Mouse (Mus musculus) MEL (cell line): ENCODE data around the gene Mthfs. TPM values are rescaled to one million over a fixed set of nuclear protein-coding genes. Genes with fewer than 3 reads are reported as not detected.

Experiments
- DNase-seq: peaks from one replicate; pipeline ENCODE4 v3.0.0; 2011; ENCODE audit warnings: low read depth, low spot score
- H3K27ac ChIP-seq: 2 replicates; pipeline ENCODE4 v1.5.1; 2012; ENCODE audit warnings: low read depth, mild to moderate bottlenecking, control low read depth, low read length, moderate library complexity; ENCODE audit not compliant: control insufficient read depth
- H3K27me3 ChIP-seq, 2 experiments: fragments of 150-350 bp in 1 of 2; sonication (generic) in 1 of 2; 2 replicates each; pipeline ENCODE4 v1.6.1; 2012; ENCODE audit warnings: low read length in 2 of 2, mild to moderate bottlenecking in 2 of 2, improper control_type of control experiment in 1 of 2, moderate library complexity in 1 of 2; ENCODE audit not compliant: insufficient read depth in 2 of 2, control insufficient read depth in 1 of 2
- H3K36me3 ChIP-seq, 2 experiments: 2 replicates each; pipeline ENCODE4 v1.6.1; 2012 to 2014; ENCODE audit warnings: low read length in 2 of 2, improper control_type of control experiment in 1 of 2, inconsistent platforms in 1 of 2, mild to moderate bottlenecking in 1 of 2; ENCODE audit not compliant: insufficient read depth in 2 of 2, control insufficient read depth in 1 of 2
- H3K4me1 ChIP-seq, 2 experiments: fragments of 150-350 bp in 1 of 2; sonication (generic) in 1 of 2; 2 replicates each; pipeline ENCODE4 v1.6.1; 2012; ENCODE audit warnings: low read length in 2 of 2, improper control_type of control experiment in 1 of 2, mild to moderate bottlenecking in 1 of 2; ENCODE audit not compliant: insufficient read depth in 2 of 2, control insufficient read depth in 1 of 2
- H3K4me3 ChIP-seq, 2 experiments: fragments of 150-350 bp in 1 of 2; sonication (generic) in 1 of 2; 2 replicates each; pipeline ENCODE4 v1.5.1; 2012; ENCODE audit warnings: low read depth in 2 of 2, low read length in 2 of 2, mild to moderate bottlenecking in 2 of 2, moderate library complexity in 2 of 2, control low read depth in 1 of 2, improper control_type of control experiment in 1 of 2; ENCODE audit not compliant: control insufficient read depth in 1 of 2, insufficient read depth in 1 of 2
- H3K79me2 ChIP-seq: 2 replicates; pipeline ENCODE4 v1.6.1; 2012; ENCODE audit warnings: mild to moderate bottlenecking, low read length, moderate library complexity; ENCODE audit not compliant: control insufficient read depth, poor library complexity, insufficient read depth
- H3K9ac ChIP-seq: 2 replicates; pipeline ENCODE4 v1.6.1; 2012; ENCODE audit warnings: low read depth, mild to moderate bottlenecking, control low read depth, low read length, moderate library complexity; ENCODE audit not compliant: control insufficient read depth, poor library complexity, severe bottlenecking
- H3K9me3 ChIP-seq: fragments of 150-350 bp; sonication (generic); replicated peaks from 2 replicates; pipeline ENCODE4 v1.6.1; 2012; ENCODE audit warnings: mild to moderate bottlenecking, low read length, improper control_type of control experiment, moderate library complexity; ENCODE audit not compliant: insufficient read depth
- BHLHE40 ChIP-seq: IDR thresholded peaks from 2 replicates; pipeline ENCODE4 v1.6.1; 2012; ENCODE audit warnings: low read depth, mild to moderate bottlenecking, inconsistent platforms, low read length, improper control_type of control experiment, borderline replicate concordance
- CHD2 ChIP-seq: IDR thresholded peaks from 2 replicates; pipeline ENCODE4 v1.6.1; 2011; ENCODE audit warnings: low read length, improper control_type of control experiment
- CTCF ChIP-seq, 3 experiments: IDR thresholded peaks in 2 of 3; conservative IDR thresholded peaks in 1 of 3; 2 replicates each; pipeline ENCODE4 v1.5.1; 2011 to 2012; ENCODE audit warnings: low read length in 3 of 3, low read depth in 2 of 3, mild to moderate bottlenecking in 2 of 3, improper control_type of control experiment in 1 of 3, inconsistent platforms in 1 of 3, mixed read lengths in 1 of 3, moderate library complexity in 1 of 3; ENCODE audit not compliant: control insufficient read depth in 1 of 3, insufficient read depth in 1 of 3, poor library complexity in 1 of 3, severe bottlenecking in 1 of 3
- ELF1 ChIP-seq: IDR thresholded peaks from 2 replicates; pipeline ENCODE4 v1.6.1; 2014; ENCODE audit warnings: low read depth, mild to moderate bottlenecking, inconsistent platforms, low read length, improper control_type of control experiment, moderate library complexity
- EP300 ChIP-seq, 2 experiments: IDR thresholded peaks; 2 replicates each; pipeline ENCODE4 v1.6.1; 2011; ENCODE audit warnings: improper control_type of control experiment in 2 of 2, low read length in 2 of 2, low read depth in 1 of 2, mild to moderate bottlenecking in 1 of 2
- ETS1 ChIP-seq: IDR thresholded peaks from 2 replicates; pipeline ENCODE4 v1.6.1; 2012; ENCODE audit warnings: low read depth, mild to moderate bottlenecking, inconsistent platforms, low read length, improper control_type of control experiment, moderate library complexity
- GATA1 ChIP-seq: IDR thresholded peaks from 2 replicates; pipeline ENCODE4 v1.6.1; 2011; ENCODE audit warnings: low read depth, low read length, improper control_type of control experiment
- JUND ChIP-seq: IDR thresholded peaks from 2 replicates; pipeline ENCODE4 v1.6.1; 2011; ENCODE audit warnings: low read depth, mild to moderate bottlenecking, improper control_type of control experiment, low read length
- KAT2A ChIP-seq: conservative IDR thresholded peaks from 2 replicates; pipeline ENCODE4 v1.6.1; 2012; ENCODE audit warnings: low read depth, low read length, improper control_type of control experiment, inconsistent platforms
- MAFK ChIP-seq: IDR thresholded peaks from 2 replicates; pipeline ENCODE4 v1.6.1; 2011; ENCODE audit warnings: low read depth, mild to moderate bottlenecking, low read length, improper control_type of control experiment, borderline replicate concordance
- MAX ChIP-seq: IDR thresholded peaks from 2 replicates; pipeline ENCODE4 v1.6.1; 2011; ENCODE audit warnings: low read length, improper control_type of control experiment
- MAZ ChIP-seq: IDR thresholded peaks from 2 replicates; pipeline ENCODE4 v1.6.1; 2012; ENCODE audit warnings: low read depth, mild to moderate bottlenecking, inconsistent platforms, low read length, improper control_type of control experiment
- MEF2A ChIP-seq: IDR thresholded peaks from 2 replicates; pipeline ENCODE4 v1.6.1; 2014; ENCODE audit warnings: low read depth, mild to moderate bottlenecking, inconsistent platforms, low read length, improper control_type of control experiment; ENCODE audit not compliant: poor library complexity, insufficient replicate concordance, severe bottlenecking; ENCODE audit errors: extremely low read depth
- MXI1 ChIP-seq: IDR thresholded peaks from 2 replicates; pipeline ENCODE4 v1.6.1; 2011; ENCODE audit warnings: mild to moderate bottlenecking, low read depth, low read length, improper control_type of control experiment
- MYC ChIP-seq: IDR thresholded peaks from 2 replicates; pipeline ENCODE4 v1.6.1; 2011; ENCODE audit warnings: low read depth, mild to moderate bottlenecking, low read length, improper control_type of control experiment, moderate library complexity
- NRF1 ChIP-seq: IDR thresholded peaks from 2 replicates; pipeline ENCODE4 v1.6.1; 2014; ENCODE audit warnings: low read depth, mild to moderate bottlenecking, inconsistent platforms, low read length, improper control_type of control experiment, moderate library complexity; ENCODE audit not compliant: poor library complexity, insufficient read depth, severe bottlenecking
- POLR2A ChIP-seq, 2 experiments: IDR thresholded peaks; 2 replicates each; pipeline ENCODE4 v1.6.1; 2011 to 2012; ENCODE audit warnings: low read length in 2 of 2, mild to moderate bottlenecking in 2 of 2, control low read depth in 1 of 2, improper control_type of control experiment in 1 of 2, low read depth in 1 of 2, moderate library complexity in 1 of 2; ENCODE audit not compliant: control insufficient read depth in 1 of 2, insufficient read depth in 1 of 2, poor library complexity in 1 of 2
- POLR2AphosphoS5 ChIP-seq: IDR thresholded peaks from 2 replicates; pipeline ENCODE4 v1.6.1; 2012; ENCODE audit warnings: low read depth, borderline replicate concordance, mild to moderate bottlenecking, inconsistent platforms, low read length, moderate library complexity, mixed read lengths
- RAD21 ChIP-seq: IDR thresholded peaks from 2 replicates; pipeline ENCODE4 v1.6.1; 2011; ENCODE audit warnings: mild to moderate bottlenecking, low read depth, low read length, improper control_type of control experiment
- RCOR1 ChIP-seq: IDR thresholded peaks from 2 replicates; pipeline ENCODE4 v1.6.1; 2012; ENCODE audit warnings: low read depth, mild to moderate bottlenecking, inconsistent platforms, low read length, improper control_type of control experiment
- SIN3A ChIP-seq: IDR thresholded peaks from 2 replicates; pipeline ENCODE4 v1.6.1; 2012; ENCODE audit warnings: low read length, improper control_type of control experiment, inconsistent platforms
- SMC3 ChIP-seq: IDR thresholded peaks from 2 replicates; pipeline ENCODE4 v1.6.1; 2011; ENCODE audit warnings: low read depth, low read length, improper control_type of control experiment
- TAL1 ChIP-seq: IDR thresholded peaks from 2 replicates; pipeline ENCODE4 v1.6.1; 2012; ENCODE audit warnings: mild to moderate bottlenecking, inconsistent platforms, low read length, moderate library complexity, mixed read lengths
- TCF12 ChIP-seq: IDR thresholded peaks from 2 replicates; pipeline ENCODE4 v1.6.1; 2014; ENCODE audit warnings: low read depth, mild to moderate bottlenecking, inconsistent platforms, low read length, improper control_type of control experiment, moderate library complexity
- USF1 ChIP-seq: IDR thresholded peaks from 2 replicates; pipeline ENCODE4 v1.6.1; 2014; ENCODE audit warnings: low read depth, mild to moderate bottlenecking, inconsistent platforms, low read length, improper control_type of control experiment, moderate library complexity
- ZC3H11A ChIP-seq: IDR thresholded peaks from 2 replicates; pipeline ENCODE4 v1.6.1; 2012; ENCODE audit warnings: low read depth, mild to moderate bottlenecking, inconsistent platforms, low read length, improper control_type of control experiment
- ZKSCAN1 ChIP-seq: IDR thresholded peaks from 2 replicates; pipeline ENCODE4 v1.6.1; 2012; ENCODE audit warnings: low read depth, mild to moderate bottlenecking, inconsistent platforms, low read length, improper control_type of control experiment, moderate library complexity
- ZMIZ1 ChIP-seq: IDR thresholded peaks from 2 replicates; pipeline ENCODE4 v1.6.1; 2012; ENCODE audit warnings: low read depth, mild to moderate bottlenecking, inconsistent platforms, low read length, improper control_type of control experiment, moderate library complexity
- polyA plus RNA-seq, 2 experiments: library from polyadenylated mRNA; stranded (reverse) in 1 of 2; unstranded in 1 of 2; fragments of >175 nt in 1 of 2; fragments of >200 nt in 1 of 2; gene quantifications; 2 replicates each; pipeline versions ENCODE4 v1.2.1 to v1.2.4; 2012; ENCODE audit warnings: low replicate concordance in 2 of 2, low read depth in 1 of 2; ENCODE audit not compliant: insufficient read length in 2 of 2, insufficient read depth in 1 of 2, missing spikeins in 1 of 2
- total RNA-seq: library from RNA; depleted of rRNA; stranded (reverse); fragments of 300-350 nt; gene quantifications from 2 replicates; pipeline ENCODE4 v1.2.3, GENCODE M21; 2012

Gene Mthfs
- total and polyA plus RNA-seq, 3 experiments = 1.2 to 10.7 TPM; not detected in 1

DNA sequence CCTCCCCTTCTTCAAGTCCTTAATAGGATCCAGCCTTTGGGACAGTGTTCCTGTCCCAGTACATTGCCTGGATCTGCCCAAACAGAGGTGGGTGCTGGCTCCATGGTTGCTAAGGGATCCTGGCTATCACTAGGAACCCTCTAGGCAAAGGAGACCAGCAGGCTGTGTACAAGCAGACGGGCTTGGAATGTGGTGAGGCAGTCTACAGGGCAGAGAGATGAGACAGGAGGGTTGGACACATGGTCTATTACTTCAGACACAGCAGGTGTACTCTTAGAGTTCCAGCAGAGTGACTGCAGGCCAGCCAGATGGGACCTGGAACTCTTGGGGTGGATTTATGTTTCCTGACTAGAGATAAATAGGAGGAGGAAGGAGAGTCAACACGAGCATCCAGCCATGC, 59.9 kb downstream of the Mthfs start:
- TF ChIP-seq BHLHE40 (no peak), RAD21 (no peak), ELF1 (no peak), MAFK (no peak), EP300 (IDR thresholded peaks at IDR 0.05; ENCODE audit: low read depth in 1 of 2, low read length in 2 of 2) (no peak), ZKSCAN1 (no peak), TCF12 (no peak), POLR2AphosphoS5 (no peak), JUND (no peak), ZC3H11A (no peak), MAX (no peak), USF1 (no peak), GATA1 (no peak), POLR2A (IDR thresholded peaks at IDR 0.05; ENCODE audit: control insufficient read depth in 1 of 2, insufficient read depth in 1 of 2, low read depth in 1 of 2, low read length in 2 of 2, poor library complexity in 1 of 2) (no peak), MYC (no peak), SIN3A (no peak), MEF2A (no peak), ZMIZ1 (no peak)
- Histone ChIP-seq H3K27me3 (no peaks in the 10 kb centered on the region), H3K27ac (no peak overlapping the region), H3K9me3 (no peaks in the 10 kb centered on the region), H3K79me2 (no peaks in the 10 kb centered on the region), H3K36me3 (no peaks in the 10 kb centered on the region), H3K4me1 (no peaks in the 10 kb centered on the region), H3K4me3 (no peak overlapping the region), H3K9ac (no peak overlapping the region)
- no peak for DNase-seq

DNA sequence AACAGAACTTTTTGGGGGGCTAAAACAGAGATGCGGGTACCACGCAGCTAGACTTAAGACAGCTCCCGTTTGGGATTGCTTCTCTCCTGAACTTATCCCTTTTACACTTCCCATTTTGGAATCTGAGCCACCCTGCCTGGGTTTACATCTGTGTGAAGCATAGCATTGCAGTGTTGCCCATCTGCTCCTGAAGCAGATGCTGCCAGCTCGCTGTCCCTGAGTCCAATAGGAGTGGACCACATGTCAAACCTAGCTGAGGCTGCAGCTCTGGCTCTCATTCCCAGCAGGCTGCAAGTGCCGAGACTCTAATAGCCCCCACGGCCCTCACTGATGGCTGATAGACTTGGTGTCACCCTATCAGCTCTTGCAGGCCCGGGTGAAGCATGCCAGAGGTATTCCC, 63.3 kb downstream of the Mthfs start:
- no peaks in the 10 kb centered on the region for H3K4me1 ChIP-seq
- no peak overlapping the region for H3K9ac ChIP-seq
- no peaks in the 10 kb centered on the region for H3K79me2 ChIP-seq
- DNase-seq = no peak
- no peak for TF ChIP-seq JUND
- no peak for TF ChIP-seq SMC3
- TF ChIP-seq ZKSCAN1 = no peak
- TF ChIP-seq RCOR1 = no peak
- TF ChIP-seq NRF1 = no peak
- TF ChIP-seq CHD2 = no peak
- no peak for TF ChIP-seq ETS1
- no peak for TF ChIP-seq EP300 (IDR thresholded peaks at IDR 0.05; ENCODE audit: low read depth in 1 of 2, low read length in 2 of 2)
- no peak for TF ChIP-seq TAL1
- no peak for TF ChIP-seq GATA1
- no peak for TF ChIP-seq KAT2A
- TF ChIP-seq MXI1 = no peak
- TF ChIP-seq MAZ = no peak
- TF ChIP-seq CTCF (IDR thresholded peaks at IDR 0.05 in 2 of 3, conservative IDR thresholded peaks at IDR 0.05 in 1 of 3; ENCODE audit: control insufficient read depth in 1 of 3, insufficient read depth in 1 of 3, low read depth in 2 of 3, low read length in 3 of 3, poor library complexity in 1 of 3, severe bottlenecking in 1 of 3) = no peak
- H3K27ac ChIP-seq = no peak overlapping the region
- H3K36me3 ChIP-seq = no peaks in the 10 kb centered on the region
- H3K27me3 ChIP-seq = no peaks in the 10 kb centered on the region
- no peaks in the 10 kb centered on the region for H3K9me3 ChIP-seq
- no peak overlapping the region for H3K4me3 ChIP-seq
